Mouse (Mus musculus) small intestine, adult 2 months (tissue): Measurements from ENCODE around the gene Gm5426. TPM values are rescaled to one million over a fixed set of nuclear protein-coding genes. Genes with fewer than 3 reads are reported as not detected.

Experiments
- H3K27ac ChIP-seq: fragments of 200-500 bp; 2 replicates; pipeline ENCODE4 v1.5.1; 2012; ENCODE audit warnings: low read depth, low read length, control low read depth, inconsistent platforms; ENCODE audit not compliant: insufficient read depth
- H3K27me3 ChIP-seq: fragments of 200-500 bp; 2 replicates; pipeline ENCODE4 v1.6.1; 2012; ENCODE audit warnings: mild to moderate bottlenecking, moderate library complexity, low read length, inconsistent platforms; ENCODE audit not compliant: control insufficient read depth, insufficient read depth
- H3K36me3 ChIP-seq: fragments of 200-500 bp; 2 replicates; pipeline ENCODE4 v1.6.1; 2012; ENCODE audit warnings: mild to moderate bottlenecking, low read length, control low read depth, inconsistent platforms; ENCODE audit not compliant: control insufficient read depth, insufficient read depth
- H3K4me1 ChIP-seq: fragments of 200-500 bp; 2 replicates; pipeline ENCODE4 v1.6.1; 2012; ENCODE audit warnings: low read length, inconsistent platforms, mixed read lengths; ENCODE audit not compliant: control insufficient read depth, insufficient read depth, insufficient read length
- H3K4me3 ChIP-seq: fragments of 200-500 bp; 2 replicates; pipeline ENCODE4 v1.5.1; 2012; ENCODE audit warnings: low read depth, mild to moderate bottlenecking, control low read depth, inconsistent platforms, low read length, moderate library complexity
- CTCF ChIP-seq: fragments of 200-500 bp; IDR thresholded peaks from 2 replicates; pipeline ENCODE4 v1.5.1; 2012; ENCODE audit warnings: low read depth, mild to moderate bottlenecking, control low read depth, inconsistent platforms, low read length, moderate library complexity, mixed read lengths; ENCODE audit not compliant: insufficient replicate concordance, insufficient read length; ENCODE audit errors: extremely low read depth
- POLR2A ChIP-seq: fragments of 200-500 bp; IDR thresholded peaks from 2 replicates; pipeline ENCODE4 v1.6.1; 2012; ENCODE audit warnings: low read depth, mild to moderate bottlenecking, control low read depth, inconsistent platforms, low read length, moderate library complexity
- WGBS: fragments of 180-500 bp; shearing (Covaris S2); methylation state at CpG from one replicate; pipeline ENCODE4 v1.1.7; 2018; 5-methylcytosine and 5-hydroxymethylcytosine counted together
- polyA plus RNA-seq: library from polyadenylated mRNA; depleted of rRNA; stranded (reverse); fragments of >200 nt; gene quantifications from 2 replicates; pipeline ENCODE4 v1.2.3, GENCODE M21; 2012

The Gm5426 gene
- polyA plus RNA-seq, 1 experiment, result not detected

- no peaks in the 10 kb centered on the region for H3K27me3 ChIP-seq
- H3K4me3 ChIP-seq, result no peak overlapping the region
- WGBS, result 90% methylated on average over 5 of the region's 5 CpGs
- no peaks in the 10 kb centered on the region for H3K36me3 ChIP-seq
- TF ChIP-seq CTCF (no peak), POLR2A (no peak)
- no peaks in the 10 kb centered on the region for H3K4me1 ChIP-seq
- H3K27ac ChIP-seq, result no peak overlapping the region
Measured at GRCm38 (mm10) chr10:96146578-96146977, 10.2 kb downstream of the Gm5426 start.

GRCm38 (mm10) chr10:96148250-96148699, 11.9 kb downstream of the Gm5426 start:
- 29% methylated on average over 10 of the region's 10 CpGs for WGBS
- no peak for TF ChIP-seq CTCF
- TF ChIP-seq POLR2A, result no peak
- no peaks in the 10 kb centered on the region for H3K27me3 ChIP-seq
- no peak overlapping the region for H3K27ac ChIP-seq
- H3K4me1 ChIP-seq, result no peaks in the 10 kb centered on the region
- no peak overlapping the region for H3K4me3 ChIP-seq
- H3K36me3 ChIP-seq, result no peaks in the 10 kb centered on the region

- H3K27ac ChIP-seq, result no peak overlapping the region
- WGBS, result 78% methylated on average over 12 of the region's 12 CpGs
- no peak for TF ChIP-seq POLR2A
- TF ChIP-seq CTCF, result no peak
- H3K27me3 ChIP-seq, result no peaks in the 10 kb centered on the region
- no peaks in the 10 kb centered on the region for H3K36me3 ChIP-seq
- H3K4me3 ChIP-seq, result no peak overlapping the region
- H3K4me1 ChIP-seq, result no peaks in the 10 kb centered on the region
Measured at GRCm38 (mm10) chr10:96150401-96151116, 14.2 kb downstream of the Gm5426 start.

- no peaks in the 10 kb centered on the region for H3K4me1 ChIP-seq
- TF ChIP-seq POLR2A (no peak), CTCF (no peak)
- no peak overlapping the region for H3K27ac ChIP-seq
- H3K4me3 ChIP-seq, result no peak overlapping the region
- WGBS, result 63% methylated on average over 5 of the region's 5 CpGs
- no peaks in the 10 kb centered on the region for H3K36me3 ChIP-seq
- H3K27me3 ChIP-seq, result no peaks in the 10 kb centered on the region
Measured at GRCm38 (mm10) chr10:96153315-96153714, 16.9 kb downstream of the Gm5426 start.

- no peak overlapping the region for H3K27ac ChIP-seq
- WGBS, result 77% methylated on average over 7 of the region's 7 CpGs
- TF ChIP-seq POLR2A, result no peak
- no peak for TF ChIP-seq CTCF
Measured at GRCm38 (mm10) chr10:96162975-96163706, 26.7 kb downstream of the Gm5426 start.

GRCm38 (mm10) chr10:96163791-96164190, 27.4 kb downstream of the Gm5426 start:
- 83% methylated on average over 4 of the region's 4 CpGs for WGBS

More at GRCm38 (mm10) chr10:96162975-96163706, 26.7 kb downstream of the Gm5426 start:
- Histone ChIP-seq H3K36me3 (no peaks in the 10 kb centered on the region), H3K4me3 (no peak overlapping the region), H3K4me1 (no peaks in the 10 kb centered on the region), H3K27me3 (no peaks in the 10 kb centered on the region)

GRCm38 (mm10) chr10:96165260-96165659, 28.9 kb downstream of the Gm5426 start:
- H3K27me3 ChIP-seq, result no peaks in the 10 kb centered on the region
- 85% methylated on average over 4 of the region's 4 CpGs for WGBS

More at GRCm38 (mm10) chr10:96163791-96164190, 27.4 kb downstream of the Gm5426 start:
- Histone ChIP-seq H3K27ac (no peak overlapping the region), H3K27me3 (no peaks in the 10 kb centered on the region), H3K36me3 (no peaks in the 10 kb centered on the region), H3K4me1 (no peaks in the 10 kb centered on the region), H3K4me3 (no peak overlapping the region)
- no peak for TF ChIP-seq CTCF
- no peak for TF ChIP-seq POLR2A

More at GRCm38 (mm10) chr10:96165260-96165659, 28.9 kb downstream of the Gm5426 start:
- H3K4me3 ChIP-seq, result no peak overlapping the region
- H3K4me1 ChIP-seq, result no peaks in the 10 kb centered on the region
- TF ChIP-seq CTCF (no peak), POLR2A (no peak)
- no peaks in the 10 kb centered on the region for H3K36me3 ChIP-seq
- H3K27ac ChIP-seq, result no peak overlapping the region
